Mouse (Mus musculus): ENCODE data around the gene Arhgef12. TPM values are rescaled to one million over a fixed set of nuclear protein-coding genes. Genes with fewer than 3 reads are reported as not detected.

Arhgef12 gene
- polyA plus RNA-seq, 1 experiment: 6.9 TPM

GRCm38 (mm10) chr9:42921830-42922229 is 185.2 kb downstream of the Arhgef12 start:
- Histone ChIP-seq H3K27me3 (ENCODE audit: control insufficient read depth, insufficient read depth, low read length) (no peaks in the 10 kb centered on the region), H3K27ac (ENCODE audit: control insufficient read depth, insufficient read depth, low read depth, low read length) (no peak overlapping the region), H3K4me1 (ENCODE audit: control insufficient read depth, insufficient read depth, low read length) (peaks cover under 1% of the 10 kb centered on the region; the same call in 1 of the 2 replicates), H3K36me3 (ENCODE audit: control insufficient read depth, insufficient read depth, low read length) (no peaks in the 10 kb centered on the region), H3K4me3 (ENCODE audit: control insufficient read depth, low read depth, low read length) (no peak overlapping the region)
- TF ChIP-seq POLR2A (IDR thresholded peaks at IDR 0.05; ENCODE audit: control insufficient read depth, low read depth, low read length) (no peak), CTCF (IDR thresholded peaks at IDR 0.05; ENCODE audit: control insufficient read depth, insufficient read depth, insufficient replicate concordance, low read depth, low read length) (no peak)

GRCm38 (mm10) chr9:42920190-42920589 is 186.8 kb downstream of the Arhgef12 start:
- Histone ChIP-seq H3K27me3 (ENCODE audit: control insufficient read depth, insufficient read depth, low read length) (no peaks in the 10 kb centered on the region), H3K4me1 (ENCODE audit: control insufficient read depth, insufficient read depth, low read length) (no peaks in the 10 kb centered on the region; the same call in 1 of the 2 replicates), H3K36me3 (ENCODE audit: control insufficient read depth, insufficient read depth, low read length) (no peaks in the 10 kb centered on the region), H3K27ac (ENCODE audit: control insufficient read depth, insufficient read depth, low read depth, low read length) (no peak overlapping the region), H3K4me3 (ENCODE audit: control insufficient read depth, low read depth, low read length) (no peak overlapping the region)
- no peak for TF ChIP-seq POLR2A (IDR thresholded peaks at IDR 0.05; ENCODE audit: control insufficient read depth, low read depth, low read length)
- TF ChIP-seq CTCF (IDR thresholded peaks at IDR 0.05; ENCODE audit: control insufficient read depth, insufficient read depth, insufficient replicate concordance, low read depth, low read length): no peak

GRCm38 (mm10) chr9:42917911-42918310 is 189.1 kb downstream of the Arhgef12 start:
- no peak overlapping the region for H3K4me3 ChIP-seq (ENCODE audit: control insufficient read depth, low read depth, low read length)
- no peak overlapping the region for H3K27ac ChIP-seq (ENCODE audit: control insufficient read depth, insufficient read depth, low read depth, low read length)
- no peaks in the 10 kb centered on the region; the same call in 1 of the 2 replicates for H3K4me1 ChIP-seq (ENCODE audit: control insufficient read depth, insufficient read depth, low read length)
- no peaks in the 10 kb centered on the region for H3K36me3 ChIP-seq (ENCODE audit: control insufficient read depth, insufficient read depth, low read length)
- H3K27me3 ChIP-seq (ENCODE audit: control insufficient read depth, insufficient read depth, low read length): no peaks in the 10 kb centered on the region
- TF ChIP-seq POLR2A (IDR thresholded peaks at IDR 0.05; ENCODE audit: control insufficient read depth, low read depth, low read length) (no peak), CTCF (IDR thresholded peaks at IDR 0.05; ENCODE audit: control insufficient read depth, insufficient read depth, insufficient replicate concordance, low read depth, low read length) (no peak)

Other genes with a start within 250 kb of the Arhgef12 start
- 2.8 and 2.9 TPM in 2 replicates for gene Grik4, start 162.7 kb downstream of the Arhgef12 start, polyA plus RNA-seq (2012; rRNA removed)
- gene Tmem136, start 9.3 kb upstream of the Arhgef12 start, polyA plus RNA-seq (2012; rRNA removed): 0.30 and 0.80 TPM in 2 replicates
- 1.1 and 1.2 TPM in 2 replicates for gene Pou2f3, start 103.1 kb upstream of the Arhgef12 start, polyA plus RNA-seq (2012; rRNA removed)
- gene Oaf, start 132.7 kb upstream of the Arhgef12 start, polyA plus RNA-seq (2012; rRNA removed): 2.0 and 3.7 TPM in 2 replicates
- gene Trim29, start 203.6 kb upstream of the Arhgef12 start, polyA plus RNA-seq (2012; rRNA removed): 0.19 and 0.26 TPM in 2 replicates